Comparison of ENCODE assay signal across 8 mouse cellular contexts in genomic region chr3:36495436-36495835, GRCm38 (mm10). TPM values are rescaled to one million over a fixed set of nuclear protein-coding genes. Genes with fewer than 3 reads are reported as not detected.
A peak's percentile ranks its signal among the peaks of the same experiment; 100 is the strongest.
DNase-seq lines count a peak whose midpoint lies in the region; ATAC-seq lines count a peak whose summit lies in the region.

No protein-coding gene starts in this region.

- peak; percentile 62 for DNase-seq in WW6 (ENCODE audit: low read depth, low spot score)
- DNase-seq in cerebellum, postnatal 4 days (ENCODE audit: low spot score in 2 of 2), result peak; percentile 84 to 92
- peak; percentile 91 for DNase-seq in gastrocnemius, postnatal 14 days
- DNase-seq in left cerebral cortex, postnatal 10 days (ENCODE audit: extremely low spot score in 1 of 2, low spot score in 2 of 2), result peak; percentile 77 to 89
- peak; percentile 91 for DNase-seq in mesoderm, embryonic 11.5 days (ENCODE audit: low read depth, low spot score)
- peak; percentile 73 for DNase-seq in right cerebral cortex, postnatal 25 days
- DNase-seq in urinary bladder, postnatal 4 days (ENCODE audit: low spot score in 2 of 2), result peak; percentile 76 to 92

- peak; percentile 89 for ATAC-seq in inflammation-experienced regulatory T-cells, adult 6 months

- intact Hi-C loops in gastrocnemius, postnatal 14 days (cut with DNase I; ENCODE audit: low total_unique reads), result loop anchor here (5.0 kb wide), 1 partner anchor 43 kb away; no protein-coding TSS in a partner anchor
- intact Hi-C loops in left cerebral cortex, postnatal 10 days (cut with DNase I), result loop anchor here (2.0 to 10.0 kb wide), 4 partner anchors 49 to 431 kb away; partner anchors contain the start of gene Acad9

RNA-seq across cellular contexts. Expression of gene 1810062G17Rik, which starts 19.7 kb away (rescaled TPM):
- total RNA-seq in gastrocnemius, postnatal 14 days (2021), result under 1 TPM in 1 of 2 experiments, not detected in 1; 0.39 TPM
- 1 to 10 TPM; 1.7 to 2.9 (median 1.9) TPM for polyA plus RNA-seq in inflammation-experienced regulatory T-cells, adult 6 months (2017; shearing (Covaris generic))
- under 1 TPM in 1 of 2 experiments, not detected in 1; 0.41 TPM for total RNA-seq in left cerebral cortex, postnatal 10 days (2021)

RNA-seq across cellular contexts. Expression of gene Anxa5, which starts 19.7 kb away (rescaled TPM):
- 100 to 1,000 TPM in 1 of 2 experiments, 10 to 100 TPM in 1; 80.6 to 104 TPM for total RNA-seq in gastrocnemius, postnatal 14 days (2021)
- 100 to 1,000 TPM; 124 to 194 (median 151) TPM for polyA plus RNA-seq in inflammation-experienced regulatory T-cells, adult 6 months (2017; shearing (Covaris generic))
- 10 to 100 TPM; 32.6 to 35.1 TPM for total RNA-seq in left cerebral cortex, postnatal 10 days (2021)

RNA-seq across cellular contexts. Expression of gene Gm11549, which starts 26.2 kb away (rescaled TPM):
- total RNA-seq in gastrocnemius, postnatal 14 days (2021), result under 1 TPM in 1 of 2 experiments, not detected in 1; 0.06 TPM
- not detected for polyA plus RNA-seq in inflammation-experienced regulatory T-cells, adult 6 months (2017; shearing (Covaris generic))
- total RNA-seq in left cerebral cortex, postnatal 10 days (2021), result 10 to 100 TPM; 15.9 to 18.8 TPM

RNA-seq across cellular contexts. Expression of gene Exosc9, which starts 57.0 kb away (rescaled TPM):
- total RNA-seq in gastrocnemius, postnatal 14 days (2021), result 10 to 100 TPM; 17.0 to 18.3 TPM
- 10 to 100 TPM; 44.0 to 62.2 (median 49.6) TPM for polyA plus RNA-seq in inflammation-experienced regulatory T-cells, adult 6 months (2017; shearing (Covaris generic))
- 10 to 100 TPM; 49.9 to 50.6 TPM for total RNA-seq in left cerebral cortex, postnatal 10 days (2021)

Comparison
In these comparisons a context has a peak if more than half of its experiments do, and no peak if none do; other contexts are left out.
1. Peak in every context shown above with its lines: DNase-seq and ATAC-seq.
2. RNA of gene Gm11549, which starts 26.2 kb away (total RNA-seq): 15.9 to 18.8 TPM in left cerebral cortex, postnatal 10 days; 0.06 TPM in gastrocnemius, postnatal 14 days; every median in the first group is over 10 times any median in the second.